Mouse (Mus musculus): Measurements from ENCODE around the gene Olfr701. TPM values are rescaled to one million over a fixed set of nuclear protein-coding genes. Genes with fewer than 3 reads are reported as not detected.
A peak's percentile ranks its signal among the peaks of the same experiment; 100 is the strongest.

Olfr701 gene
- total RNA-seq, 1 experiment: 0.31 TPM

- no peak overlapping the region for H3K9ac ChIP-seq (ENCODE audit: insufficient read depth, low read depth, low read length, poor library complexity, severe bottlenecking)
- H3K4me3 ChIP-seq (ENCODE audit: insufficient read depth in 1 of 2, low read depth in 1 of 2, low read length in 2 of 2, poor library complexity in 1 of 2, severe bottlenecking in 1 of 2): no peak overlapping the region
- TF ChIP-seq ZC3H11A (IDR thresholded peaks at IDR 0.05; ENCODE audit: borderline replicate concordance, low read depth, low read length) (0 out of 2 replicates have a peak, but pooled peaks have one; percentile 27), HCFC1 (IDR thresholded peaks at IDR 0.05; ENCODE audit: borderline replicate concordance, insufficient read depth, low read length) (no peak), CHD2 (IDR thresholded peaks at IDR 0.05; ENCODE audit: low read depth, low read length) (no peak), ZNF384 (IDR thresholded peaks at IDR 0.05; ENCODE audit: low read depth, low read length) (no peak)
- H3K9me3 ChIP-seq (ENCODE audit: control insufficient read depth, insufficient read depth, low read depth, low read length): no peaks in the 10 kb centered on the region
- H3K36me3 ChIP-seq (ENCODE audit: control insufficient read depth, insufficient read depth, low read length, poor library complexity, severe bottlenecking): no peaks in the 10 kb centered on the region
- no peaks in the 10 kb centered on the region for H3K4me1 ChIP-seq (ENCODE audit: control insufficient read depth in 2 of 2, insufficient read depth in 2 of 2, low read length in 2 of 2, poor library complexity in 1 of 2)
- in situ Hi-C loops (cut with MboI; ENCODE audit: low sequenced_read_pairs in 2 of 2, unreplicated experiment in 2 of 2): no loop called here
- peak; percentile 24 for DNase-seq (ENCODE audit: low read depth, low spot score)
- no peak overlapping the region for H3K27ac ChIP-seq (ENCODE audit: insufficient read depth, low read depth, low read length, poor library complexity, severe bottlenecking)
These were observed 1.8 kb downstream of the Olfr701 start for GRCm38 (mm10) chr7:106815775-106816174.

DNA sequence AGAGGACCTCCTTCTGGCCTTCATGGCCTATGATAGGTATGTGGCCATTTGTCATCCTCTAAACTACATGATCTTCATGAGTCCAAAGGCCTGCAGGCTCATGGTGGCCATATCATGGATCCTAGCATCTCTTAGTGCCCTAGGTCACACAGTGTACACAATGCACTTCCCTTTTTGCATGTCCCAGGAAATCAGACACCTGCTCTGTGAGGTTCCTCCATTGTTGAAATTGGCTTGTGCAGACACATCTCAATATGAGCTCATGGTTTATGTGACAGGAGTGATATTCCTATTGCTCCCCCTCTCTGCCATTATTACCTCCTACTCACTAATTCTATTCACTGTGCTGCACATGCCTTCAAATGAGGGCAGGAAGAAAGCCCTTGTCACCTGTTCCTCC is 4.5 kb downstream of the Olfr701 start:
- in situ Hi-C loops (cut with MboI; ENCODE audit: low sequenced_read_pairs in 2 of 2, unreplicated experiment in 2 of 2): no loop called here

GRCm38 (mm10) chr7:106833793-106834192 is 19.9 kb downstream of the Olfr701 start, which contains the start of gene Olfr702:
Gene Olfr702 (minus strand): TSS chr7:106833893.
- in situ Hi-C loops (cut with MboI; ENCODE audit: low sequenced_read_pairs in 2 of 2, unreplicated experiment in 2 of 2): no loop called here
- H3K9me3 ChIP-seq (ENCODE audit: control insufficient read depth, insufficient read depth, low read depth, low read length): no peaks in the 10 kb centered on the region
- no peaks in the 10 kb centered on the region for H3K4me1 ChIP-seq (ENCODE audit: control insufficient read depth in 2 of 2, insufficient read depth in 2 of 2, low read length in 2 of 2, poor library complexity in 1 of 2)
- DNase-seq (ENCODE audit: low read depth, low spot score): no peak
- no peak within 1 kb of the TSS for H3K27ac ChIP-seq (ENCODE audit: insufficient read depth, low read depth, low read length, poor library complexity, severe bottlenecking)
- no peak within 1 kb of the TSS for H3K4me3 ChIP-seq (ENCODE audit: insufficient read depth in 1 of 2, low read depth in 1 of 2, low read length in 2 of 2, poor library complexity in 1 of 2, severe bottlenecking in 1 of 2)
- H3K9ac ChIP-seq (ENCODE audit: insufficient read depth, low read depth, low read length, poor library complexity, severe bottlenecking): no peak within 1 kb of the TSS
- H3K36me3 ChIP-seq (ENCODE audit: control insufficient read depth, insufficient read depth, low read length, poor library complexity, severe bottlenecking): no peaks in the 10 kb centered on the region
- TF ChIP-seq CHD2 (IDR thresholded peaks at IDR 0.05; ENCODE audit: low read depth, low read length): no peak

More for the DNA sequence above, 4.5 kb downstream of the Olfr701 start:
- Histone ChIP-seq H3K4me3 (ENCODE audit: insufficient read depth in 1 of 2, low read depth in 1 of 2, low read length in 2 of 2, poor library complexity in 1 of 2, severe bottlenecking in 1 of 2) (no peak overlapping the region), H3K9me3 (ENCODE audit: control insufficient read depth, insufficient read depth, low read depth, low read length) (no peaks in the 10 kb centered on the region), H3K27ac (ENCODE audit: insufficient read depth, low read depth, low read length, poor library complexity, severe bottlenecking) (no peak overlapping the region), H3K9ac (ENCODE audit: insufficient read depth, low read depth, low read length, poor library complexity, severe bottlenecking) (no peak overlapping the region), H3K36me3 (ENCODE audit: control insufficient read depth, insufficient read depth, low read length, poor library complexity, severe bottlenecking) (no peaks in the 10 kb centered on the region), H3K4me1 (ENCODE audit: control insufficient read depth in 2 of 2, insufficient read depth in 2 of 2, low read length in 2 of 2, poor library complexity in 1 of 2) (no peaks in the 10 kb centered on the region)
- no peak for TF ChIP-seq CHD2 (IDR thresholded peaks at IDR 0.05; ENCODE audit: low read depth, low read length)
- no peak for TF ChIP-seq ZC3H11A (IDR thresholded peaks at IDR 0.05; ENCODE audit: borderline replicate concordance, low read depth, low read length)
- no peak for TF ChIP-seq ZNF384 (IDR thresholded peaks at IDR 0.05; ENCODE audit: low read depth, low read length)
- TF ChIP-seq HCFC1 (IDR thresholded peaks at IDR 0.05; ENCODE audit: borderline replicate concordance, insufficient read depth, low read length): no peak
- no peak for TF ChIP-seq MAFK (IDR thresholded peaks at IDR 0.05; ENCODE audit: insufficient read depth, low read depth, low read length)
- no peak for DNase-seq (ENCODE audit: low read depth, low spot score)

DNA sequence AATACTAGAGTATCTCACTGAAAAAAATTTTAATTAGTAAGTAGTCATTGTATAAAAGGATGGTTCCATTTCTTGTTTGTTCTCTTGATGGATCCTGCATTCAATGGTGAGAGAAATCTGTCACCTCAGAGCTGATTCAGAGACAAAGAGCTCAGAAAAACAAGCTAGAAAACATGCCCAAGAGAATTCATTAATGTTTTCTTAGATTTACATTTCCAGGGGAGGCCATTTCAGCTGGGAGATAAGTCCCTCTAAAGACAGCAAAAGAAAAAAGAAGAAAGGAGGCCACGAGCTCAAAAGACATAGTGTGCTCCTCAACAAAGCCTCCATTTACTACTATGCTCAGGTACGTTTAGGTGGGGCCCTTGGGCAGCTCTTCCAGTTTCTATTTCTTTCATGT is 29.1 kb downstream of the Olfr701 start, which contains the start of gene Olfr703:
Gene Olfr703, plus strand, starts transcription at position 301 of the 400 bp plus-strand sequence.
- no peak for DNase-seq (ENCODE audit: low read depth, low spot score)
- Histone ChIP-seq H3K36me3 (ENCODE audit: control insufficient read depth, insufficient read depth, low read length, poor library complexity, severe bottlenecking) (no peaks in the 10 kb centered on the region), H3K4me3 (ENCODE audit: insufficient read depth in 1 of 2, low read depth in 1 of 2, low read length in 2 of 2, poor library complexity in 1 of 2, severe bottlenecking in 1 of 2) (no peak within 1 kb of the TSS), H3K27ac (ENCODE audit: insufficient read depth, low read depth, low read length, poor library complexity, severe bottlenecking) (no peak within 1 kb of the TSS), H3K9me3 (ENCODE audit: control insufficient read depth, insufficient read depth, low read depth, low read length) (no peaks in the 10 kb centered on the region), H3K9ac (ENCODE audit: insufficient read depth, low read depth, low read length, poor library complexity, severe bottlenecking) (no peak within 1 kb of the TSS), H3K4me1 (ENCODE audit: control insufficient read depth in 2 of 2, insufficient read depth in 2 of 2, low read length in 2 of 2, poor library complexity in 1 of 2) (no peaks in the 10 kb centered on the region)
- TF ChIP-seq HCFC1 (IDR thresholded peaks at IDR 0.05; ENCODE audit: borderline replicate concordance, insufficient read depth, low read length): no peak
- in situ Hi-C loops (cut with MboI; ENCODE audit: low sequenced_read_pairs in 2 of 2, unreplicated experiment in 2 of 2): no loop called here

DNA sequence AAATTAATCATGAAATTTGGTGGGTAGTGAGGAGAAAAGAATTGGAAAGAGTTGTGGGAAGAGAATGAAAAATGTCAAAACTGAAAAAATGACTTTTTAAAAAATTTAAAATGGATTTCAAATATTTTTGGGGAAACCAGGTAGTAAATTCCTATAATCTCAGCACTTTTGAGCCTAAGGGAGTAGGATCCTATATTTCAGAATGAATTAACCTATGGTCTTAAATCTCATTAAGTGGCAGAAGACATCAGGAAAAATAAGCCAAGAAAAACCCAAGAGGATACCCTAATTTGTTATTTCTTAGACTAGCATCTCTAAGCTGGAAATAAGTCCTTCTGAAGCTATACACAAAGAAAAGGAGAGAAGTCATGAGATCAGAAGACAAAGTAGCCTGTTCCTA is 49.0 kb downstream of the Olfr701 start, which contains the start of gene Olfr704:
Gene Olfr704, plus strand, starts transcription at position 301 of the 400 bp plus-strand sequence.
- H3K27ac ChIP-seq (ENCODE audit: insufficient read depth, low read depth, low read length, poor library complexity, severe bottlenecking): no peak within 1 kb of the TSS
- no peaks in the 10 kb centered on the region for H3K9me3 ChIP-seq (ENCODE audit: control insufficient read depth, insufficient read depth, low read depth, low read length)

More for the DNA sequence above, 49.0 kb downstream of the Olfr701 start, which contains the start of gene Olfr704:
- H3K4me3 ChIP-seq (ENCODE audit: insufficient read depth in 1 of 2, low read depth in 1 of 2, low read length in 2 of 2, poor library complexity in 1 of 2, severe bottlenecking in 1 of 2): no peak within 1 kb of the TSS
- no peak for TF ChIP-seq HCFC1 (IDR thresholded peaks at IDR 0.05; ENCODE audit: borderline replicate concordance, insufficient read depth, low read length)
- no peak within 1 kb of the TSS for H3K9ac ChIP-seq (ENCODE audit: insufficient read depth, low read depth, low read length, poor library complexity, severe bottlenecking)
- no peaks in the 10 kb centered on the region for H3K36me3 ChIP-seq (ENCODE audit: control insufficient read depth, insufficient read depth, low read length, poor library complexity, severe bottlenecking)
- no peaks in the 10 kb centered on the region for H3K4me1 ChIP-seq (ENCODE audit: control insufficient read depth in 2 of 2, insufficient read depth in 2 of 2, low read length in 2 of 2, poor library complexity in 1 of 2)
- in situ Hi-C loops (cut with MboI; ENCODE audit: low sequenced_read_pairs in 2 of 2, unreplicated experiment in 2 of 2): no loop called here
- no peak for DNase-seq (ENCODE audit: low read depth, low spot score)

Other genes with a start within 250 kb of the Olfr701 start
- gene Olfr693, start 133.5 kb upstream of the Olfr701 start, total RNA-seq (2012; rRNA removed): not detected in 2 replicates
- not detected in 2 replicates for gene Olfr694, start 122.3 kb upstream of the Olfr701 start, total RNA-seq (2012; rRNA removed)
- gene Olfr695, start 97.7 kb upstream of the Olfr701 start, total RNA-seq (2012; rRNA removed): not detected in 2 replicates
- gene Olfr697, start 71.7 kb upstream of the Olfr701 start, total RNA-seq (2012; rRNA removed): not detected in 2 replicates
- gene Olfr698, start 58.7 kb upstream of the Olfr701 start, total RNA-seq (2012; rRNA removed): not detected in 2 replicates
- gene Olfr699, start 20.9 kb upstream of the Olfr701 start, total RNA-seq (2012; rRNA removed): 0.42 and 0.49 TPM in 2 replicates
- gene Olfr700, start 5.3 kb upstream of the Olfr701 start, total RNA-seq (2012; rRNA removed): not detected in 2 replicates
- not detected in 2 replicates for gene Olfr702, start 19.8 kb downstream of the Olfr701 start, total RNA-seq (2012; rRNA removed)
- gene Olfr703, start 29.2 kb downstream of the Olfr701 start, total RNA-seq (2012; rRNA removed): not detected in 2 replicates
- not detected in 2 replicates for gene Olfr704, start 49.1 kb downstream of the Olfr701 start, total RNA-seq (2012; rRNA removed)
- gene Olfr705, start 62.8 kb downstream of the Olfr701 start, total RNA-seq (2012; rRNA removed): 0.13 and 0.26 TPM in 2 replicates
- not detected in 2 replicates for gene Olfr706, start 74.0 kb downstream of the Olfr701 start, total RNA-seq (2012; rRNA removed)
- gene Olfr707, start 87.1 kb downstream of the Olfr701 start, total RNA-seq (2012; rRNA removed): not detected in 2 replicates
- not detected in 2 replicates for gene Olfr1532-ps1, start 93.9 kb downstream of the Olfr701 start, total RNA-seq (2012; rRNA removed)
- gene Olfr709-ps1, start 118.1 kb downstream of the Olfr701 start, total RNA-seq (2012; rRNA removed): not detected in 2 replicates
- not detected in 2 replicates for gene Olfr710, start 134.2 kb downstream of the Olfr701 start, total RNA-seq (2012; rRNA removed)
- not detected in 2 replicates for gene Olfr6, start 149.8 kb downstream of the Olfr701 start, total RNA-seq (2012; rRNA removed)
- gene Olfr711, start 161.3 kb downstream of the Olfr701 start, total RNA-seq (2012; rRNA removed): not detected in 2 replicates
- gene Olfr2, start 191.9 kb downstream of the Olfr701 start, total RNA-seq (2012; rRNA removed): not detected in 2 replicates
- gene Olfr713, start 217.0 kb downstream of the Olfr701 start, total RNA-seq (2012; rRNA removed): not detected in 2 replicates

All from ES-E14 (cell line).